Mouse (Mus musculus): ENCODE data around the gene Tigar.

GRCm38 (mm10) chr6:127149944-127150662 lies 40.7 kb upstream of the Tigar start:
- TF ChIP-seq CTCF (IDR thresholded peaks at IDR 0.05; ENCODE audit: low read depth, low read length) (no peak), POLR2A (IDR thresholded peaks at IDR 0.05; ENCODE audit: insufficient read depth, low read length) (no peak)
